15 mouse cellular contexts compared by ENCODE assay signal in genomic region chr14:32861656-32862055, GRCm38 (mm10). TPM values are rescaled to one million over a fixed set of nuclear protein-coding genes. Genes with fewer than 3 reads are reported as not detected.
DNase-seq lines count a peak whose midpoint lies in the region; ATAC-seq and TF ChIP-seq lines count a peak whose summit lies in the region.
"Had no signal": no experiment of that assay in that cellular context is flagged by ENCODE, and none has a peak within 500 bp of the region (broad histone marks: within the 10 kb centered on the region; RNA-seq: fewer than 3 reads in every experiment).

No protein-coding gene starts in this region.

- peaks cover 16% of the 10 kb centered on the region; the same call in 1 of the 2 replicates for H3K27me3 ChIP-seq in kidney, embryonic 15.5 days
- peaks cover 2% of the 10 kb centered on the region; the same call in 1 of the 2 replicates for H3K27me3 ChIP-seq in intestine, postnatal 0 days (replicated peaks; ENCODE audit: control insufficient read depth, insufficient read depth, low read length)

- no peak overlapping the region for H3K4me3 ChIP-seq in gastrocnemius, adult 2 months
- H3K4me3 ChIP-seq in kidney, embryonic 15.5 days (replicated peaks): no peak overlapping the region
- H3K4me3 ChIP-seq in brown adipose tissue, adult 24 weeks (ENCODE audit: insufficient read depth, low read depth, low read length): no peak overlapping the region
- no peak overlapping the region for H3K4me3 ChIP-seq in intestine, postnatal 0 days (ENCODE audit: low read depth, low read length)

- H3K4me1 ChIP-seq in kidney, embryonic 15.5 days: peaks cover 50% of the 10 kb centered on the region
- peaks cover 3% of the 10 kb centered on the region; the same call in 1 of the 2 replicates for H3K4me1 ChIP-seq in brown adipose tissue, adult 24 weeks (ENCODE audit: control insufficient read depth, insufficient read depth, insufficient read length, low read length)
- H3K4me1 ChIP-seq in intestine, postnatal 0 days (replicated peaks; ENCODE audit: control insufficient read depth, insufficient read depth, low read length): no peaks in the 10 kb centered on the region

- H3K4me2 ChIP-seq in kidney, embryonic 15.5 days: no peak overlapping the region
- no peak overlapping the region for H3K4me2 ChIP-seq in intestine, postnatal 0 days (replicated peaks; ENCODE audit: low read depth)

- intact Hi-C loops in gastrocnemius, adult 2 months (cut with DNase I): no loop called here
- intact Hi-C loops in gastrocnemius, postnatal 36 days (cut with DNase I): no loop called here

- no peak for DNase-seq in gastrocnemius, adult 2 months
- DNase-seq in gastrocnemius, postnatal 36 days: no peak
- no peak for DNase-seq in kidney, adult 8-10 months
- DNase-seq in retina, postnatal 1 day: no peak
- DNase-seq in cerebellum, adult 11-12 months: no peak
- DNase-seq: cerebellum, adult 8-10 months; forebrain, postnatal 0 days; lung, adult 18-20 months had no signal

- H3K9ac ChIP-seq in kidney, embryonic 15.5 days: no peak overlapping the region
- no peak overlapping the region for H3K9ac ChIP-seq in intestine, postnatal 0 days (ENCODE audit: low read depth, low read length)
- H3K9ac ChIP-seq: forebrain, postnatal 0 days had no signal

- no peak for TF ChIP-seq CTCF in gastrocnemius, adult 2 months (IDR thresholded peaks at IDR 0.05)
- TF ChIP-seq CTCF in intestine, postnatal 0 days (IDR thresholded peaks at IDR 0.05; ENCODE audit: low read depth): 0 out of 2 replicates have a peak, but pooled peaks have one; percentile 5

- H3K27ac ChIP-seq in gastrocnemius, adult 2 months: peak overlapping the region; percentile 56; the same call in 1 of the 2 replicates
- H3K27ac ChIP-seq in kidney, embryonic 15.5 days: peak overlapping the region; percentile 78
- H3K27ac ChIP-seq in brown adipose tissue, adult 24 weeks (replicated peaks; ENCODE audit: low read depth, low read length): peak overlapping the region; percentile 31; the same call in 1 of the 2 replicates
- H3K27ac ChIP-seq in intestine, postnatal 0 days (ENCODE audit: low read depth, low read length): no peak overlapping the region

- 0 out of 2 replicates have a peak, but pooled peaks cover 5% of the 10 kb centered on the region for H3K36me3 ChIP-seq in kidney, embryonic 15.5 days
- no peaks in the 10 kb centered on the region for H3K36me3 ChIP-seq in intestine, postnatal 0 days (ENCODE audit: control insufficient read depth, insufficient read depth)

- no peaks in the 10 kb centered on the region for H3K9me3 ChIP-seq in kidney, embryonic 15.5 days (replicated peaks)
- no peaks in the 10 kb centered on the region for H3K9me3 ChIP-seq in intestine, postnatal 0 days (ENCODE audit: control insufficient read depth)

- ATAC-seq in kidney, embryonic 15.5 days (replicated peaks; ENCODE audit: low FRiP score): no peak
- no peak for ATAC-seq in intestine, postnatal 0 days
- ATAC-seq: forebrain, postnatal 0 days had no signal

- 46% methylated on average over 2 of the region's 2 CpGs for WGBS in kidney, embryonic 15.5 days
- 50% methylated on average over 2 of the region's 2 CpGs for WGBS in intestine, postnatal 0 days

RNA-seq across cellular contexts. Expression of gene Vstm4, which starts 5.1 kb away (rescaled TPM):
- 1 to 10 TPM; 1.7 to 3.3 TPM for total RNA-seq in gastrocnemius, adult 2 months (2021)
- total RNA-seq in gastrocnemius, postnatal 36 days (2021): 1 to 10 TPM; 2.0 to 2.3 TPM
- 35.8 and 39.7 TPM in 2 replicates for polyA plus RNA-seq in kidney, embryonic 15.5 days (2015; fragmentation: Nextera tagmentation; extraction: Ambion mirVana)
- 2.4 and 3.0 TPM in 2 replicates for polyA plus RNA-seq in brown adipose tissue, adult 24 weeks (2012; ENCODE audit: insufficient read depth, insufficient read length, missing spikeins)
- polyA plus RNA-seq in intestine, postnatal 0 days (2015; fragmentation: Nextera tagmentation; extraction: Ambion mirVana): 13.1 and 13.5 TPM in 2 replicates

RNA-seq across cellular contexts. Expression of gene Fam170b, which starts 27.9 kb away (rescaled TPM):
- not detected for total RNA-seq in gastrocnemius, adult 2 months (2021)
- not detected for total RNA-seq in gastrocnemius, postnatal 36 days (2021)
- polyA plus RNA-seq in kidney, embryonic 15.5 days (2015; fragmentation: Nextera tagmentation; extraction: Ambion mirVana): 0.06 and 0.13 TPM in 2 replicates
- not detected in 2 replicates for polyA plus RNA-seq in brown adipose tissue, adult 24 weeks (2012; ENCODE audit: insufficient read depth, insufficient read length, missing spikeins)
- not detected in 2 replicates for polyA plus RNA-seq in intestine, postnatal 0 days (2015; fragmentation: Nextera tagmentation; extraction: Ambion mirVana)
- total RNA-seq: forebrain, postnatal 0 days; gastrocnemius, postnatal 4 days; left cerebral cortex, adult 8-10 months had no signal
- polyA plus RNA-seq: embryonic facial prominence, embryonic 11.5 days; forebrain, postnatal 0 days; urinary bladder, adult 2 months had no signal
